In genomic region chrX:103822271-103822811, GRCm38 (mm10) we compare ENCODE assay signal across 9 mouse cellular contexts. TPM values are rescaled to one million over a fixed set of nuclear protein-coding genes. Genes with fewer than 3 reads are reported as not detected.
DNase-seq lines count a peak whose midpoint lies in the region; ATAC-seq and TF ChIP-seq lines count a peak whose summit lies in the region.
"Had no signal": no experiment of that assay in that cellular context is flagged by ENCODE, and none has a peak within 500 bp of the region (broad histone marks: within the 10 kb centered on the region; RNA-seq: fewer than 3 reads in every experiment).

No protein-coding gene starts in this region.

- TF ChIP-seq EP300 in liver, postnatal 0 days (IDR thresholded peaks at IDR 0.05; ENCODE audit: low read depth): no peak

- H3K4me3 ChIP-seq in intestine, postnatal 0 days (ENCODE audit: low read depth, low read length): peak overlapping the region; percentile 50
- H3K4me3 ChIP-seq in liver, postnatal 0 days (ENCODE audit: low read depth, low read length): peak overlapping the region; percentile 53

- peak; percentile 28 to 36 for DNase-seq in right cerebral cortex, postnatal 10 days (ENCODE audit: low spot score in 2 of 2)
- no peak for DNase-seq in right cerebral cortex, postnatal 36 days (ENCODE audit: low spot score in 2 of 2)
- DNase-seq in cerebellum, adult 9-11 months: peak; percentile 32
- peak; percentile 55 to 62 for DNase-seq in heart, adult 18-20 months
- DNase-seq in liver, postnatal 0 days: peak; percentile 57
- DNase-seq in ovary, postnatal 14 days (ENCODE audit: low spot score): peak; percentile 13

- no peaks in the 10 kb centered on the region for H3K4me1 ChIP-seq in intestine, postnatal 0 days (replicated peaks; ENCODE audit: control insufficient read depth, insufficient read depth, low read length)
- no peaks in the 10 kb centered on the region; the same call in 1 of the 2 replicates for H3K4me1 ChIP-seq in liver, postnatal 0 days (ENCODE audit: insufficient read depth)

- no peaks in the 10 kb centered on the region for H3K36me3 ChIP-seq in intestine, postnatal 0 days (ENCODE audit: control insufficient read depth, insufficient read depth)
- no peaks in the 10 kb centered on the region for H3K36me3 ChIP-seq in liver, postnatal 0 days (replicated peaks; ENCODE audit: insufficient read depth, low read length)

- ATAC-seq in intestine, postnatal 0 days: 0 out of 2 replicates have a peak, but pooled peaks have one; percentile 10
- ATAC-seq in liver, postnatal 0 days: peak; percentile 84
- ATAC-seq in erythroid progenitor cell, adult 5-6 weeks (replicated peaks; ENCODE audit: low FRiP score, poor library complexity, severe bottlenecking): no peak

- no peak overlapping the region for H3K9ac ChIP-seq in intestine, postnatal 0 days (ENCODE audit: low read depth, low read length)
- peak overlapping the region; percentile 55; the same call in 1 of the 2 replicates for H3K9ac ChIP-seq in liver, postnatal 0 days (replicated peaks)

- WGBS in intestine, postnatal 0 days: 24% methylated on average over 19 of the region's 20 CpGs
- WGBS in liver, postnatal 0 days (ENCODE audit: insufficient replicate concordance): 27% methylated on average over 16 of the region's 20 CpGs

- H3K9me3 ChIP-seq in intestine, postnatal 0 days (ENCODE audit: control insufficient read depth): no peaks in the 10 kb centered on the region
- no peaks in the 10 kb centered on the region for H3K9me3 ChIP-seq in liver, postnatal 0 days (ENCODE audit: low read length)

- peak overlapping the region; percentile 46; the same call in 1 of the 2 replicates for H3K27ac ChIP-seq in intestine, postnatal 0 days (ENCODE audit: low read depth, low read length)
- H3K27ac ChIP-seq in liver, postnatal 0 days (ENCODE audit: low read depth): peak overlapping the region; percentile 81

- peak overlapping the region; percentile 79 for H3K4me2 ChIP-seq in intestine, postnatal 0 days (replicated peaks; ENCODE audit: low read depth)
- peak overlapping the region; percentile 69 for H3K4me2 ChIP-seq in liver, postnatal 0 days (ENCODE audit: low read depth, low read length)

- H3K27me3 ChIP-seq in intestine, postnatal 0 days (replicated peaks; ENCODE audit: control insufficient read depth, insufficient read depth, low read length): no peaks in the 10 kb centered on the region
- peaks cover 11% of the 10 kb centered on the region; the same call in 1 of the 2 replicates for H3K27me3 ChIP-seq in liver, postnatal 0 days (ENCODE audit: insufficient read depth, low read length)

- no peak for TF ChIP-seq CTCF in intestine, postnatal 0 days (IDR thresholded peaks at IDR 0.05; ENCODE audit: low read depth)
- no peak for TF ChIP-seq CTCF in liver, postnatal 0 days (IDR thresholded peaks at IDR 0.05; ENCODE audit: low read depth)

RNA-seq across cellular contexts. Expression of gene Slc16a2, which starts 0.6 kb away (rescaled TPM):
- 1 to 10 TPM; 6.6 to 7.0 TPM for total RNA-seq in heart, adult 18-20 months (2021)
- polyA plus RNA-seq in intestine, postnatal 0 days (2015; fragmentation: Nextera tagmentation; extraction: Ambion mirVana): 4.8 and 5.9 TPM in 2 replicates
- 22.3 and 22.6 TPM in 2 replicates for polyA plus RNA-seq in liver, postnatal 0 days (2015; fragmentation: Nextera tagmentation; extraction: Ambion mirVana)
- total RNA-seq in erythroid progenitor cell, adult 5-6 weeks (2015; ENCODE audit: low replicate concordance): 6.7 TPM in 1 of 2 replicates, not detected in the other
- total RNA-seq in erythroid progenitor cell, adult 5-6 weeks (2017; ENCODE audit: low replicate concordance): 0.08 TPM in 1 of 2 replicates, not detected in the other
- total RNA-seq: MEL had no signal

Comparison
In these comparisons a context has a peak if more than half of its experiments do, and no peak if none do; other contexts are left out.
1. DNase-seq: peak in right cerebral cortex, postnatal 10 days (2 of 2), cerebellum, adult 9-11 months (single experiment), heart, adult 18-20 months (2 of 2), liver, postnatal 0 days (single experiment) and ovary, postnatal 14 days (single experiment); none in right cerebral cortex, postnatal 36 days (0 of 2).